Mouse (Mus musculus) brain, embryonic 14.5 days (tissue): ENCODE results near the gene Mcfd2.

Experiments used
- CTCF ChIP-seq: fragments of 200-500 bp; IDR thresholded peaks from 2 replicates; pipeline ENCODE4 v1.5.1; 2012; ENCODE audit warnings: inconsistent platforms, mild to moderate bottlenecking, moderate library complexity, borderline replicate concordance; ENCODE audit not compliant: insufficient read depth, insufficient read length; ENCODE audit errors: extremely low read depth
- POLR2A ChIP-seq: fragments of 200-500 bp; IDR thresholded peaks from 2 replicates; pipeline ENCODE4 v1.6.1; 2012; ENCODE audit warnings: mild to moderate bottlenecking, inconsistent platforms, borderline replicate concordance; ENCODE audit not compliant: poor library complexity, insufficient read depth, insufficient read length, severe bottlenecking; ENCODE audit errors: extremely low read depth

DNA sequence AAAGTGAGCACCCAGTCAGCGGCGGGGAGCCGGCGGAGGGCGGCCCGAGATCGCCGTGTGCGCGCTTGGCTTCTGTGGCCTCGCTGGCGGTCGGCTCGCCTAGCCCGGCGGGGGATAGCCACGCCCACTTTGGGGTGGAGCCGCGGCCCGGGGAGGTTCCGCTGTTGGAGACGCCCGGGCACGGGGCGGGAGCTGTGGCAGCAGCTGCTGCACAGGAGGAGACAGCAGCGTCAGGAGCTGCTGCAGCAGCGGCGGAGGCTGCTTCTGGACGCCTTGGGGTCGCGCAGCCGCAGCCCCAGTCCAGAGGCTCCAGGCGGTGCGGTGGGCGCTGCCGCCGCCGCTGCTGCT lies 16.9 kb upstream of the Mcfd2 start, which contains the start of gene Ttc7:
- TF ChIP-seq POLR2A (peak; percentile 82), CTCF (no peak)
